Mouse (Mus musculus) cerebellum, adult (tissue): ENCODE data around the gene Gfpt2.

Source experiments
- ATAC-seq: cut with Nextera tagmentation; 2 replicates; pipeline ENCODE4 v1.9.2; 2017; ENCODE audit warnings: mild to moderate bottlenecking, moderate library complexity, mixed read lengths; ENCODE audit not compliant: insufficient number of reproducible peaks, low FRiP score, low TSS enrichment

Gfpt2 gene

GRCm38 (mm10) chr11:49834248-49834647, 40.3 kb downstream of the Gfpt2 start:
- no peak for ATAC-seq

DNA sequence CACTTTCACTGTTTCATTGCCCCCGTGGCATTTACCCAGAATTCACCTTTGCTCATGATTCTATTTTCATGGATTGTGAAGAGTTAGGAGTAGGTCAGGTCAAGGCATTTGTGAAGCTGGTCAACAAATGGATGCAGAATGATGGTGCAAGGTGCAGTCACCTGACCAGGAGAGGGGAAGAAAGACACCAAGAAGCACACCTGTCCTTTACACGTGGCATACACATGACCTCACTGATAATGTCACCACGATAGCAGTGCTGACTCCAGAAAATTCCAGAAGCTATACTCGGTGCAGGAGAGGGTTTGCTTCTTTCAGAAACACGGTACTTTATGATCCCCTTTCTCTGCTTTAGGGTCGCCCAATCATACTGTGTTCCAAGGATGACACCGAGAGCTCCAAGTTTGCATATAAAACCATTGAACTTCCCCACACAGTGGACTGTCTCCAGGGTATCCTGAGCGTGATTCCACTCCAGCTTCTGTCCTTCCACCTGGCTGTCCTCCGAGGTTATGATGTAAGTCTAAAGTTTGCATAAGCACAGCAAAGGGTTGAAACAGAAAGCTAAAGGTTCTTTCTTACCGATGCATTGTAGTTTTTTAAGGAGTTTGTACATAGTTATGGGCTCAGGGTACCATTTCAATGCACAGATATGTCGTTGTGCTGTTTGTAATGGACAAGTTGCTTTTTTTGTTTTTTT, 41.4 kb downstream of the Gfpt2 start:
- ATAC-seq = no peak

GRCm38 (mm10) chr11:49837717-49838407, 43.9 kb downstream of the Gfpt2 start:
- ATAC-seq = no peak

DNA sequence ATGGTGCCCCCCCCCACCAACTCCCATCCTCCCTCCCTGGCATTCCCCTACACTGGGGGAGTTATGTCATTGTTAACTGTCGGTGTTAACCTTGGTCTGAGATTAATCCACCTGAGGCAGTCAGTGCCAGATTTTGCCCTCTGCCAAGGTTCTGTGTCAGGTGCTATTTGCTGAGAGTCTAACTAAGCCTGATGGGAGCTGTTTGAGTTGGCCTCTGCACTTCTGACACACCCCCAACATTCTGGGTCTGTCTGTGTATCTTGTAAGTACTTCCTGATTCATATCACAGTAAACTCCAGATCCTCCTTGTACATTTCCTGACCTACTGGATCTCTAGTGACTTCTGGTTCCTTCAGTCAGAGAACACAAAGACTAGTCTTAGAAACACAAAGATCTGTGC, 46.7 kb downstream of the Gfpt2 start:
- no peak for ATAC-seq

DNA sequence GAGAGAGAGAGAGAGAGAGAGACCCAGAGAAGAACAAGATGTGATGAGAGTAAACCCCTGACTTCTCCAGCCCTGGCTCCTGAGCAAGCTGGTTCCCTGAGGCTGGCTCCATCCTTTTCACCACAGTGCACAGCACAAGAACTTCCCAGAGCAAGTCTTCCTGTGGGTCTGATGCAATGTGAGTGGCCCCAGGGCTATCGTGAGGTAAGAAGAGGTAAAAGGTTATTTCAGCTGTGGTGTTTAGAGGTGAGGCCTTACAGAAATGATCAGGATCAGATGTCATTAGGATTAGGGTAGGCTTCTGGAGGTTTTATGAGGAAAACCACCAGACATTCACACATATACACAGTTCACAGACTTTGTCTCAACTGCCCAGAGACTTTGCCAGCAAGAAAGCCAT, 47.9 kb downstream of the Gfpt2 start:
- ATAC-seq = no peak

DNA sequence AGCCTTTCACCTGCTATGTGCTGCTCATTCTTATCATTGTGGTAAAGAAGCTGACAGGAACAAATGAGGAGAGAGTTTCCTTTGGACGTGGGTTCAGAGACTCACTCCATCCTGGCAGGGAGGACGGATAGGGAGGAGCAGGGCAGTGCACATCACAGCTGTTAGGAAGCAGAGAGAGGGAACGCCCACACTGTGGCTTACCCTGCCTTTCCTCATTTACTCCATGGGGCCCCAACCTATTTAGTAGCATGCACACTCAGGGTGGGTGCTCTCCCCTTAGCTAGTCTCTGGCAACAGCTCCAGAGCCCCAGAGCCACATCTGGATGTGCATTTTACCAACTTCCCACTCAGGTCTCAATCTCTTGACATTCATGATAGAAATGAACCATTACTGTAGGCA, 48.7 kb downstream of the Gfpt2 start:
- no peak for ATAC-seq

GRCm38 (mm10) chr11:49844311-49844710, 50.3 kb downstream of the Gfpt2 start:
- ATAC-seq = no peak

GRCm38 (mm10) chr11:49844969-49845368, 51.0 kb downstream of the Gfpt2 start:
- ATAC-seq = no peak

- ATAC-seq = 0 out of 2 replicates have a peak, but pooled peaks have one; percentile 7
Observed at GRCm38 (mm10) chr11:49845958-49846357, 52.0 kb downstream of the Gfpt2 start.

DNA sequence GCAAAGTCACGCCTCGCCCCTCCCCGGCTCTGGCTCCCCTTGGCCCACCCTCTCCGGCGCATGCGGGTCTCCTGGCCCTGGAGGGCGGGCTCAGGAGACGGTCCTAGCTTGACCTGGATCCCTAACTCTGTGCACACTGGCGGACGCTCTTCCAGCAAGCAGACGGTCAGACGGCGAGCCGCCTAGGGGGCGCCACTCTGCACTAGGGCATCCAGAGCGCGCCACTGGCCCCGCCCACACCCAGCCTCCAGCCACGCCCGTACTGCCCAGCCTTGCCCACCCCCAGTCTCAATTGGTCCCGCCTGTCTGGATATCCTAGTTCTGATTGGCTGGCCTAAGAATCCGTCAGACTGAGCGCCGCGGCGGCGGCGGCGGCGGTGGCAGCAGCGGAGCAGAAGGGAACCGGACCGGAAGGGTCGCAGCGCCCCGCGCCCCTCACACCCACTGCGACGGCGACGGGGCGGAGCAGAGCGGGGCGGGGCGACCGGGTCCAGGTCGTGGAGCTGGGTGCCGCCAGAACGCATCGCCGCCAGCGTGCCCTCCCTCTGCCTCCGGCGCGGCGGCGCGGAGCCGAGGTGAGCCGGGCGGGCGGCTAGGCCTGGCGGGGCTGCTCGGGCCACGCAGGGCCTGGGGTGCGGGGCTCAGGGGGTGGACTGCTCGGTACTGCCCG, 52.6 kb downstream of the Gfpt2 start, which contains the start of gene Mapk9:
Mapk9 (plus strand) TSS at position 351 of the 670 bp plus-strand sequence.
- ATAC-seq = peak; percentile 93

GRCm38 (mm10) chr11:49847071-49847810, 53.3 kb downstream of the Gfpt2 start:
- 0 out of 2 replicates have a peak, but pooled peaks have one; percentile 7 for ATAC-seq

DNA sequence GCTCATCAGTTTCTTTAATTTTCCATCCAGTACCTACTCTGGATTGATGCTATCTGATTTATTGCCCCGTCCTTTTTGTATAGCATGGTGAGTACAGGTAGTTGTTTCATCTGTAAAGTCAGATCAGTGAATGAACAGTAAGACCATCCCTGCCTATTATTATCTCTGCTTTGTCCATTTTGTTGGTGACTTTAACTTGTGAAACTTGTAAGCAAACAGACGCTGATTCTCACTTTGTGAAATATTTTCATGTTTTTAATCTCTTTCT, 53.8 kb downstream of the Gfpt2 start:
- ATAC-seq = no peak

DNA sequence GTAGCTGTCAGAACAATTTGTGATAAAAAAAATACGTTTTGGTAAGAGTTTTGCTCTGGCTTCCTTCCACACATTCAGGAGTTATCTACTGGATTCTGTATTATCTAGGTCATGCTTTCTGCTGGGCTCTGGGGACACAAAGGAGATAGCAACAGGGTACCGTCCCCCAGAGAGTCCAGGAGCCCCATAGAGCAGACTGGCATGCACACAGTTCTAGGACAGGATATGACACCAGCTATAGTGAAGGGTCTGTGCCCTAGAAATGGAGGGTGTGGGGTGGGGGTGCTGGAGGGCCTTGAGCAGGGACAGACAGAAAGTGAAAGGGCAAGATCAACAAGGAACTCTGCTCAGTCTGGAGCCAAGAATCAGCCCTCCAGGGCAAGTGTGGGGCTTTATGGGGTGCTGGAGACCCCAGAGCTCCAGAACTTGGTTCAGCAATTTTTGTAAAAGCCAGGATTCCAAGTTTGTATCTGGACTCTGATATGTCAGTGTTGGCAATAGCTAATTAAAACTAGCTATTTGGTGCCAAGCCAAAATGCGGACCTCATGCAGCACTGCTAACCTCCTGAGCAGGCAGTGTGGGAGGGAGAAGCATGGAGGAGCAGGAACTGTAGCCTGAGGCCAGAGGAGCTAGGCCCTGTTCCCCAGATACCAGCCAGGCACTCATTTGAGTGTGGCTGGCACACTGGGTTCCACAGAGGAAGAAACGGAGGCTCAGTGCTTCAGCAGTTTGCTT, 54.3 kb downstream of the Gfpt2 start:
- no peak for ATAC-seq

DNA sequence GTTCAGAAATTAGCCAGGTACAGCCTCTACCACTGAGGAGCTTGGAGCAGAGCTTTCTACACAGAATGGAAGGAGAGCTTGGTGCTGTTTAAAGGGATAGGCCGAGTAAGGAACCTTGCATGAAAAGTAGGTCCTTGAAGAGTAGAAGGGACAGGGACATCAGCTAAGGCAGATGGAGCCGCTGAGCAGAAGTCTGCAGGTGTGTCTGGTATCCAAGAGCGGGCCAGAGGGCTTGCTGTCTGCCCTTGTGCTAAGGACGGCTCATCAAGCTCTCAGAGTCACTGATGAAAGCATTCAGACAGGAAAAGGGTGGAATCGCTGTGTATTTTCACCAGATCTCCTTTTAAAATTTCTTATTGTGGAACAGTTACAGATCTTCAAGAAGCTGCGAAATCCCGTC, 56.4 kb downstream of the Gfpt2 start:
- ATAC-seq = no peak

- no peak for ATAC-seq
Observed at GRCm38 (mm10) chr11:49855144-49855543, 61.2 kb downstream of the Gfpt2 start.

DNA sequence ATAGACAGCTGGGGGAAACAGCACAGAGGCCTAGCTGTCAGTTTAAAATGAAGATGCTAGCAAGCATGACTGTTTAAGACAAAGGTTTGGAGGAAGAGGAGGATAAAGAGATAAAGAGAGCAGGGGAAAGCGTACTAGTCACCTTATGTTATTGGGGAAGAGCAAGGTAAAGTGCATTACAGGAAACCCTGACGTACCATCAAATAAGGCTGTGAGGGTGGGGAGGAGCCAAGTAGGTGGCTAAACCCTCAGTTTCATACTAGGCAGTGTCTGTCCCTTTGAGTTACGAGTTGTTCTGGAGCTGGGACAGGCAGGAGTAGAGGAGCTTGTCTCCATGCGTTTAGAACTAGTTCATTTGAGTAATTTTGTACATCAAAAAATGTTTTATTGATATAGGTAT, 67.2 kb downstream of the Gfpt2 start:
- no peak for ATAC-seq

GRCm38 (mm10) chr11:49863926-49864325, 69.9 kb downstream of the Gfpt2 start:
- ATAC-seq = no peak

GRCm38 (mm10) chr11:49867320-49867719, 73.3 kb downstream of the Gfpt2 start:
- ATAC-seq = no peak

DNA sequence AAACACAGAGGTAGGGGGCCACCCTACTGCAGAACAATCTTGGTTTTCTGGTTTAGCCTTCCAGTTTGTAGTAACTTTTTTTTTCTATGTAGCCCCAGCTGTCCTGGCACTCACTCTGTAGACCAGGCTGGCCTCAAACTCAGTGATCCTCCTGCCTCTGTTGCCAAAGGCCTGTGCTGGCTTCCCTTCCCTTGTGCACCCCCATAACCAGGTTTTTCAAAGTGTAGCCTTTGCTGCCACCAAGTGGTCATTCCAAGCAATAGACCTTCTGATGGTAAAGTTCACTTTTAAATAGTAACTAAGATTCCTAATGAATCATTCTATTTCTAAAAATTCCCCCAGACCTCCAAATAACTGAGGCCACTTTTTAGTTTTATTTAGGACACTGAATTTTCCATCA, 75.8 kb downstream of the Gfpt2 start:
- no peak for ATAC-seq

DNA sequence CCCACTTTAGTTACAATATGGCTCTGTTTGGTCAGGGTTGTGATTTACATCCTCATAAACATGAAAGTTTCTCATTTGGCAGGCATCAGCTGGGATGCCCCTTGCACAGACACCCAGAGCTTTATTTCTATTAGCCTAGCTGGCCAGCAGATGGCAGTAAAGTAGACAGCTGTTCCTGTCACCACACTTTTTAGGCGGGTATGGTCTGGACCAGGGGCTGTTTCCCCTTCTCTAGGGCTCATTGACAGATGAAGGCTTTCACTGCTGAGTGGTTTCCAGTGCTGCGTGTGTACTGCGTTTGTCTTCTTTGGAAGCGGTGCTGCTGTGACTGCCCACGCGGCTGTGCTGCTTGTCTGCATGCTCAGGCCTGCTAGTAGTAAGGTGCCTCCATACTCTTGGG, 77.9 kb downstream of the Gfpt2 start:
- ATAC-seq = 0 out of 2 replicates have a peak, but pooled peaks have one; percentile 36
